Mouse (Mus musculus) right cerebral cortex, postnatal 36 days (tissue): ENCODE data around the gene Hnrnpl.
A peak's percentile ranks its signal among the peaks of the same experiment; 100 is the strongest.

Experiments used
- DNase-seq, 2 experiments: peaks; one replicate each; pipeline ENCODE4 v3.0.0; 2022; ENCODE audit warnings: low spot score in 2 of 2, mixed read lengths in 1 of 2

Hnrnpl gene

DNA sequence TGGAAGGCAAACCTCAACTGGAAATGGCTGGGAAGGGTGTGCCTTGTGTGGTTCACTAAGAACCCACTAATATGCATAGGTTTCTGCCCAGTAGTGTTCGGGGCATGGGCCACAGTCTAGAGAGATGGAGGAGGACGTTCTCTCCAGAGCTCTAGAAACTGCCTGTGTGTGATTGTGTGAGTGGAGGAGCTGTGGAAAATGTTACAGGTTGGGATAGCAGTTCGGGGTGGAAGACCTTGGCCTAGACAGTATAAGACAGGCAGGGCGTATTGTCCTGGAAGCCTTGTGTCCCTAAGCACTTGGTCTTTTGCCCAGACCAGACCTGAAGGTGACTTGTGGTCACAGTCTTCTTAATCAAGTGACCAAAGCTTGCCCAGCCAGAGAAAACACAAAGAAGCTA is 4.1 kb downstream of the Hnrnpl start:
- DNase-seq: no peak

DNA sequence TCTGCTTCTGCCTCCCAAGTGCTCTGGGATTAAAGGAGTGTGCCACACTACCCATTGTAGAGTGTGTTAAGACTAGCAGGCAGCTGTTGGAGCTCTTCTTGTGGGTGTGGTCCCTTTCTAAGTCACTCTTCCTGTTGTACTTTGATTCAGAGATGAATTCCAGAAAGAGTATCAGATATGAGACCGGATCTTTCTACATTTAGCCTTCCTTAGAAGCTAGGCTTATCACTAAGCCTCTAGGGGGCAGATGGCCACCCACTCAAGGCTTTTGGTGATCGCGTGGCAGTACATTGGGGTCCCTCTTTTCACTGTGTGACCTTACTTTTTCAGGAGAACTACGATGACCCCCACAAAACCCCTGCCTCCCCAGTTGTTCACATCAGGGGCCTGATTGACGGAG is 4.6 kb downstream of the Hnrnpl start:
- no peak for DNase-seq

DNA sequence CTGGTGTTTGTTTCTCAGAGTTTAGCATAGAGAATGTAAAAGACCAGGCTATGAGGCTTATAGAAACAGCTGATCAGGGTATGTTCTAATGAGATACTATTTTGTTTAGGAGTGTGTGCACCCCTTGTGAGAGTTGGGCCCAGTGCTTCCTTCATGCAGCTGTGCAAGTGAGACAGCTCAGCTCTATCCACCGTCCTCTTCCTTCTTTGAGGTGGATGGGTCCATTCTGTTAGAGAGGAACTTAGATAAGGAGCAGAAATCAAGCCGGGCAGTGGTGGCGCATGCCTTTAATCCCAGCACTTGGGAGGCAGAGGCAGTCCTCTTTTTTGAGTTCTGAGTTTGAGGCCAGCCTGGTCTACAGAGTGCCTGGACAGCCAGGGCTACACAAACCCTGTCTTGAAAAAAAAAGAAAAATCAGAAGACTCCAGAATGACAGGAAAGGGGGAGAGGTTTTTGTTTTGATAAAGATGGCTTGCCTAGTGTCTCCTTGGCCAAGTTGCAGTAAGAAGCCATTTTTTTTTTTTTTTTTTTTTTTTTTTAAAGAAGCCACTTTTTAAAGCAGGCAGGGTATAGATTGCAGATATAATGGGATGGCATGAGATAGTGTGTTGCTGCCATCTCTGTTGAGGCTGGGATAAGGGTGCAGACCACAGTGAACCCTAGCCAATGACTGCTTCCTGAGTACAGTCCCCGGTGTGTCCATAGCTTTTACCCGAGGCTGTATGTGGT is 6.1 kb downstream of the Hnrnpl start:
- DNase-seq: no peak

DNA sequence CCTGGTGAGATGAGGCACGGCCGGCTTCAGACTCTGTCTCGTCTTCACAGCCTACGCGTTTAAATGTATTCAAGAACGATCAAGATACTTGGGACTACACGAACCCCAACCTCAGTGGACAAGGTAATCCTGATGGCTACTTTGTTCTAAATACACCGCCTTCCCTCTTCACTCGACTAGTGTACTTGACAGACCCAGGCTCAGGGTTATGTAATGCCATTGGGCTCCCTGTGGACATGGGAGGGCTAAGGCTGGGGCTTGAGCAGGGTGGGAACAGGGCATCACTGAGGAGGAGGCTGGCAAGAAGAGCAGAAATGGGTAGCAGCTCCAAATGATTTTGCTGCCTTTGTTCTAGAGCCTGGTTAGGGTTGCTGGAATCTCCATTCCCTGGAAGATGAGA is 6.9 kb downstream of the Hnrnpl start:
- DNase-seq: no peak

DNA sequence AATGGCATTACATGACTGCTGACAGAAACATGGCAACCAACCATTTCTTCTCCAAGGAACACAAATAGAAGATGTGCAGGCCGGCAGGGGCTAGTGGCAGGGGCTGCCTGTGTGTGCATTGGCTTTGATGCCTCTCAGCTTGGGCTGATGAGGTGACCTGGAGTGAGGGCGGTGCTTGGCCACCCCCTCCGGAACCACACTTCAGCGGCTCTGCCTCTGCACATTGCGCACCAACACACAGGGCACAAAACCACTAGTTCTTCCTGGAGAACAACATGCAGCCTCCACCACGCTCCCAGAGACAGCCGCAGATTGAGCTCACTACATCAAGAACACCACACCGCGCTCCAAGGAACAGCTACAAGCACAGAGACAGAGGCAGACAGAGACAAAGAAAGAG is 7.9 kb downstream of the Hnrnpl start:
- no peak for DNase-seq

DNA sequence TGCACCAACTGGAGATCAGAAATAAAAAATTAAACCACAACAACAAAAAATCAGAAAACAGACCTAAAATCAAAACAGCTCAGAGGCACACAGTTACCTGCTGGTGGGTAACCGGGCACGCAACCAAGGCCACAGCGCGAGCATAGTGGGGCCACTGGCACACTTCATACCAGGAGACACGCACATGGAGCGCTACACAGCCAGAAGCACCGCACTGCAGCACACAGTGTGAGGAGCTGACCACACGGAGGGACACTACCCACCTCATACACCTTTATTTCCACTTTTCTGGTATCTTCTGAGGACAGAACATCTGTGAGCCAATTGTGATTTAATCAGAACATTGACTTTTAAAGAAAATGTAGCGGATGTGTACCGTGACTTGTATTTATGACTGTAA is 8.6 kb downstream of the Hnrnpl start:
- DNase-seq: no peak

DNA sequence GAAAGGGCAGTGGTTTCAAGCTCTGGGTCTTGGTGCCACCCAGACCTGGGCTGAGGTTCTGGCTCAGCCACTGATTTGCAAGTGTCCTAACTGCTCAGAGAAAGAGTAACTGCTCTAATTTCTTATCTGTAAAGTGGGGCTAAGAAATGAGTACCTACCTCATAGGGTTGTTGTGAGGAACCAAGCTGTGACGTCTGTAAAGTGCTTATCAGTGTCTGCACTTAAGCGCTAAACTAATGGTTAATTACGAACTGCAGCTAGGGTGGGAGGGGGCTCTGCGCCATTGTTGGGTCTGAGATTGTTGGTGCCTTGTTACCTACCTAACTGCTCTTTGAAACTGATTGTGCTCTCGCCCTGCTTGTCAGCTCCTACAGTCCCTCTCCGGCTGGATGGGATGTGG is 9.2 kb downstream of the Hnrnpl start:
- no peak for DNase-seq

DNA sequence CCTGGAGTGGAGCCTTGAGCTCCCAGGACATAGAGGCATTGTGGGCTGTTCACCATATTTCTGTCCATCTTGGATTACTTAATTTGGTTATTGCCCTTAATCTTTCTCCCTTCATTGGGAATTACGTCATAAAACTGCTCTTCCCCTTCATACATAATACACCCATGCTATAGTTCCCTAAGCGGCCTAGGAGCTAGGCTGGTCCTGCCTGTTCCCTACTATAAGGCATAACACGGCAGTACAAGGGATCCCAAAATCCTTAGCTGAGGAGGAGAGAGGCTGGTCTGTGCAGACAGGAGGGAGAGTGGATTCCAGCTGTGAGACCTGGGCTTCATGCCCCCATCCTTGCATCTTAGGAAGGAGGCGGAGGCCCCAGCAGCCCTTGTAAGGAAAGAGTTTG is 9.6 kb downstream of the Hnrnpl start:
- no peak for DNase-seq

DNA sequence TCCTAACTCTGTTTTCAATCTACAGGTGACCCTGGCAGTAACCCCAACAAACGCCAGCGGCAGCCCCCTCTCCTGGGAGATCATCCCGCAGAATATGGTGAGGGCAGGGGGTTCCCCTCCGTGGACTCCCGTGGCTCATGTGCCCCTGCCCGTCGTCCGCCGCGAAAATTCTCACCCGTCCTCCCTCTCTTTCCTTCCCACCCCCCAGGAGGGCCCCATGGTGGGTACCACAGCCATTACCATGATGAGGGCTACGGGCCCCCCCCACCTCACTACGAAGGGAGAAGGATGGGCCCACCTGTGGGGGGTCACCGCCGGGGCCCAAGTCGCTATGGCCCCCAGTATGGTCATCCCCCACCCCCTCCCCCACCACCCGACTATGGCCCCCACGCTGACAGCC is 10.1 kb downstream of the Hnrnpl start:
- DNase-seq: no peak

DNA sequence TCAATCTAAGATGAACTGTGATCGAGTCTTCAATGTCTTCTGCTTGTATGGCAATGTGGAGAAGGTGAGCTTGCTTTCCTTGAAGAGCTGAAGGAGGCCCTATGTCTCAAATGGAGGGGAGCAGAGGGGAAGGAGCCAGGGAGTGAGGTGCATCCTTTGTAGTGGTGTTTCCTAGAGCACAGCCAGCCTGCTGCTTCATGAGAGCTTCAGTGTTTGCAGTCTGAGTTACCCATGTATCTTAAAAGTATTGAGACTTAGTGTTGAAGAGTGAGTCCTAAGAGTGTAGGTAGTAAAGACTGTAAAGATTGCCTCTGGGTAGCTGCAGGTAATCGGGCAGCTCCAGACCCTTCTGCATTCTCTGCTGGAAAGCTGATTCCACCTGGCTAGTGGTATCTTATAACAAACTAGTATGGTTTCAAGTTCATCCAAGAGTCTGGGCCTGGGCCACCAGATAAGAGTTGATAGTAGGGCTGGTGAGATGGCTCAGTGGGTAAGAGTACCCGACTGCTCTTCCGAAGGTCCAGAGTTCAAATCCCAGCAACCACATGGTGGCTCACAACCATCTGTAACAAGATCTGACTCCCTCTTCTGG is 10.6 kb downstream of the Hnrnpl start:
- DNase-seq: no peak

DNA sequence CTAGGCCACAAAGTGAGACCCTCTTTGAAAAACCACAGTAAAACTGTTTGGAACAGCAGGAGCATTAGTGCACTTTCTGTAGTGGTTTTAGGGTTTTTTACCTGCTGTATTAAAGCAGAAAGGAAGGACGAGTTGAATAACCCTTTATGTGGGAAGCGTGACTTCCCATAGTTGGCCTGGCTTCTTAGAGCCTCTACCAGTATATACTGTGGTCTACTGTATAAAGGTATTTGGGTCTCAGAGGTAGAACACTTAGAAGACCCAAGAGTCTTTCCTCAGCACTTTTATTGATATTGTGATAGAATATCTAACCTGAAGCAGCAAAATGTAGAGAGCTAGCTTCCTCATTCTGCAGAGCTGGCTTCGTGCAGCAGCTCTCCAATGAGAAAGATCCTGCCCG is 11.2 kb downstream of the Hnrnpl start:
- no peak for DNase-seq

DNA sequence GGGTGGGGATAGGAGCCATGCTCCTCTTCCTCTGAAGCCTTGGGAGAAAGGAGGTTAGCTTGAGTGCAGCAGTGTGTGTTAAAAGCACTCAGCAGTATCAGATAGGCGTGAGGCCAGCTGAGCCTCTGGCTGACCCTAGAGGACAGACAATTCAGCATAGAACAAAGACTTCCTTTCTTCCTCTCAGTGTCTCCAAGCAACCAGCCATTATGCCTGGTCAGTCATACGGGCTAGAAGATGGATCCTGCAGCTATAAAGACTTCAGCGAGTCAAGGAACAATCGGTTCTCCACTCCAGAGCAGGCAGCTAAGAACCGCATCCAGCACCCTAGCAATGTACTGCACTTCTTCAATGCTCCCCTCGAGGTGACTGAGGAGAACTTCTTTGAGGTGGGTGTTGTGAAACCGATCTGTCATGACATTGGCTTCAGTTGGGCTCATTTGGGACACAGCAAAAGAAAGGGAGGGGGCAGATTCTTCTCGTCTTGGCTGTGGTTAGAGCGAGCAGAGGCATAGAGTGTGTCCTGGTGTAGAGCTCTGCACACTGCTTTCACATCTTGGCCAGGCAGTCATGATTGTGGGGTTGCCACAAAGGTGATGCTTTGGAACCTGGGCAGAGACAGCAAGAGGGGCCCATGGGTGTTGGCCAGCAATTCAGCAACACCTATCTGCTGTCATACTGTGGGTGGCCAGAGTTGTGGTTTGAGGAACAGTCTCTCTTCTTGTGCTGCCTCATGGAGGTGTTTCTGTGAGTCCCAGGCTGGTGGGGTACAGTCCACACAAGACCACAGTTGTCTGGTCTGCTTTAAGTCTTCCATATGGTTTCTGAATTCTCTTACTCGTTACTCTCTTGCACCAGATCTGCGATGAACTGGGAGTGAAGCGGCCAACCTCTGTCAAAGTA is 12.3 kb downstream of the Hnrnpl start:
- no peak for DNase-seq

DNA sequence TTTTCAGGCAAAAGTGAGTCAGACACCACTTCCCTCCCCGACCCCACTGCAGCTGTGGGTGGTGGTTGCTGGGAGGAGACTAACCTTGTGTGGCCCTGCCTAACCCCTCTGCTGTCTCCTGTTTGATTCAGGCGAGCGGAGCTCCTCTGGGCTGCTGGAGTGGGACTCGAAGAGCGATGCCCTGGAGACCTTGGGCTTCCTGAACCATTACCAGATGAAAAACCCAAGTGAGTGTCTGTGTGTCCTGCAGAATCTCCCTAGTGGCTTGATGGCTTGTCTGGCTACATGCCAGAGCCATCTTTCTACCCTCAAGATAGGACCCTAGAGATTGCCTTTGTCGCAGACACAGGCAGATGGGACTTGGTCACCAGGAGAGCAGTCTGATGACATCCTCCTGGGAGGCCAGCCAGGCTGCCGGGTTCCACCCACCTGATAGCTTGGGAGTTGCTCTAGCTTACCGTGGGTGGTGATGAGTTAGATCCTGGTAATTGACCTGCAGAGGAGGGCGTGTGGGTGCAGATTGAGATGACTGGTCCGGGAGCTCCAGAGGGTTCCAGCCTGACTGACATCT is 13.0 kb downstream of the Hnrnpl start:
- peak; percentile 60 to 66 for DNase-seq

DNA sequence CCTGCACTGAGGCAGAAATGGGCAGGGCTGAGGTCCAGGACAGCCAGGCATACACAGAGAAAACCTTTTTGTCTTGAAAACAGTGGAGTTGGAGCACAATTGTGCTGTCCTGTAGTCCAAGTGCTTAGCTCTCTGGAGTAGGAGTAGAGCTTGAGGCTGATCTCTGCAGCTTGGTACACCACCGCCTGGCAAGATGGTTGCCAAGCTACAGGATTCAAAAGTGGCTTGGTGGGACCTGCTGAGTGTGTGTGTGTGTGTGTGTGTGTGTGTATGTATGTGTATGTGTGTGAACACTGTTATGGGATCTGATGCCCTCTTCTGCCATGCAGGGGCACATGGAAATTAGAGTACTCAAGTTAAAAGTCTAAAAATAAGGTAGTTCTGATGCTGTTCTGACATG is 14.2 kb downstream of the Hnrnpl start:
- DNase-seq: no peak

DNA sequence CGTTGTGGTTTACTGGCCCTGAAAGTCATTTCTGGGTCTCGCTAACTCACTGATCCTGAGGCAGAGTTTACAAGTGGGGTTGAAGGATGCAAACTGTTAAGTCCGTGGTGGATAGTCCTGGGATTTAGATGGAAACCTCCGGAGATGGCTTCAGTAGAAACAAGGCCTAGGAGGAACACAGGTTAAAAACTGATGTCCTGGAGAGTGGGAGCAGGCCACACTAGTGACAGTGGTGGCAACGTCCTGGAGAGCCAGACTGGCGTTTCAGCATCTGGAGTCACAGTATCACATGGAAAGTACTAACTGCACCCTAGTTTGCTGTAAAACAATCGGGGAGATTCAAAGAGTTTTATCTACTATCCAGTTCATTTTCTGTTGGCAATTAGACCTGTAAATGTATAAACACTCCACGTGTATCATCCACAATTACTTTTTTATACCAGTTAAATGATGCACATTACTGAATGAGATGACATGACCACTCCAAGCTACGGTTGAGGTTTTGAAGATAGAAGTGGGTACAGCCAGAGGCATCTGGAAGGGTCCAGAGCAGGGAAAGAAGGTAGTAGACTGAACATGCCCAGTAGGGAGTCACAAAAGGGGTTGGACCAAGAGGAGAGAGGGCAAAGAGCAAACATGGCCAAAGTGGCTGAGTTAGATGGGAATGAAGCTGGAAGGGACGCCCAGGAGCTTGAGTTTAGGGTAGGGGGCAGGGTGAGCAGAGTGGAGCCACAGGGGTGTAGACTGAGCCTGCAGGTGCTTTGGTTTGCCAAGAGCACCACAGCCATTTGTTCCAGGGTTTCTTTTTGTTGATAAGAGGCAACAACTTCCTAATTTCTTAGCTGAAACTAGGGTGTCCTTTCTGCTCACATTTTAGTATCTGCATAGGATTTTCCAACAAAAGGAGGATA is 14.9 kb downstream of the Hnrnpl start:
- no peak for DNase-seq

DNA sequence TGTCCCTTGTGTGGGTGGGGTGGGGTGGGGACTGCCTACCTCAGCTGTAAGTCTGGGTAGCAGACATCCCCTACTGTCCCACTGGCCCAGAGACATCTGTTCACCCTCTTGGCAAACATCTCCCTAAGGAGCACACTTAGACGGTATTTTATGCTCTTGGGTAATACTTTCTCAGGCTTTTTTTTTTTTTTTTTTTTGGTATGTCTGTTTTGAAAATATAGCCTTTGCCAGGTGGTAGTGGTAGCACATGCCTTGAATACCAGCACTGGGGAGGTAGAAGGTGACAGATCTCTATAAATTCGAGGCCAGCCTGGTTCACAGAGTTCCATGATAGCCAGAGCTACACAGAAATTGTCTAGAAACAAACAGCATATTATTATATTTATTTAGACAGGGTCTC is 15.6 kb downstream of the Hnrnpl start:
- no peak for DNase-seq

DNA sequence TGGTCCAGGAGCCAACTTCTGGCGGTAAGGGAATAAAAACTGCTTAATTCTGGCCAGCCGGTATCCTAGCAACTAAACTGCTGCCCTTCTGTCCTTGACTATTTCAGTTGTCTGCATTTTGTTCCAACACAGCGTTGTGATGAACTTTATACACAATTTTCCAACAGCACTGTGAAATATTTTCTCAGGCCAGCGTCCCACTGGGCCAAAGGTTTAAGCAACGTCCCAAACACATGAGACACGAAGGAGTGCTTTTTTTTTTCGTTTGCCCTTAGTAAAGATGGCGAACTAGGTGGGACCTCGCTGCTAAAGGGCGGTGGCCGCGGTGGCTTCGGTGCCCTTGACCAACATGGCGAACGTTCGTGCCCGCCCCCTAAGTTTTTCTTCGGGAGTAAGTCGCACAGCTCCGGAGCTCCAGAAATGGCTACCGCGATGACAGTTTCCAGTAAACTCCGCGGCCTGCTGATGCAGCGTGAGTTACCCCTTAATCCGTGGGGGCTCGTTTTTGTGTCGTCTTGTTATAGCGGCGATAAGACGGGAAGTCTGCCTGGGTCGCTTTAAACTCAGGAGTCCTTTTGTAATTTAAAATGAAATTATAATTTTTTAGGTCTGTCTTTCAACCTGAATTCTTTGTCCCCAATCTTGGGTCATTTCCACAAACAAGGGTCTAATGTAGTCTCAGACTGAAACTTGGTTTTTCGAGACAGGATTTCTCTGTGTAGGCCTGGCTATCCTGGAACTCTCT is 16.8 kb downstream of the Hnrnpl start, which contains the start of gene Ech1:
Gene Ech1, plus strand, starts transcription at position 277 of the 745 bp plus-strand sequence.
- DNase-seq: peak; percentile 79 to 82

DNA sequence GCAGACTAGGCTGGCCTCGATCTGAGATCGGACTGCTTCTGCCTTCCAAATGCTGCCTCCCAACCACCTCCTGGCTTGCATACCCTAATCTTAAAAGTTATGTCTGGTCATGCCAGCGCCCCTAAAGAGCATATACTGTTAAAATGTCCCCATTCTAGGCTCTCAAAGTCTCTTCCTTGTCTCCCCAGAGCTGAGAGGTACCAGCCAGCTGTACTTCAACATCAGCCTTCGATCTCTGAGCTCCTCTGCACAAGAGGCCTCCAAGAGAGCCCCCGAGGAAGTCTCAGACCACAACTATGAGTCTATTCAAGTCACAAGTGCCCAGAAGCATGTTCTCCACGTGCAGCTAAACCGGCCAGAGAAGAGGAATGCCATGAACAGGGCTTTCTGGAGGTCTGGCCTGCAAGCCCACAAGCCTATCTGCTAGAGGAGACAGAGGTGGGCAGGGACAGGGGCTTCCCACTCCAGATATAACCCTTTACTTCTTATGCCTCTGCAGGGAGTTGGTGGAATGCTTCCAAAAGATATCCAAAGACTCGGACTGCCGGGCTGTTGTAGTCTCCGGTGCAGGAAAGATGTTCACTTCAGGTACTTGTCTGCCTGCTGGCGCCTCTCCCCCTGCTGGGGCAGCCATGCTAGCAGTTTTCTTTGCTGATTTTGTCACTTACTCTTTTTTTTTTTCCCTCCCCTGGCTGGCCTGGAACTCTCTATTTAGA is 17.5 kb downstream of the Hnrnpl start:
- DNase-seq: no peak

DNA sequence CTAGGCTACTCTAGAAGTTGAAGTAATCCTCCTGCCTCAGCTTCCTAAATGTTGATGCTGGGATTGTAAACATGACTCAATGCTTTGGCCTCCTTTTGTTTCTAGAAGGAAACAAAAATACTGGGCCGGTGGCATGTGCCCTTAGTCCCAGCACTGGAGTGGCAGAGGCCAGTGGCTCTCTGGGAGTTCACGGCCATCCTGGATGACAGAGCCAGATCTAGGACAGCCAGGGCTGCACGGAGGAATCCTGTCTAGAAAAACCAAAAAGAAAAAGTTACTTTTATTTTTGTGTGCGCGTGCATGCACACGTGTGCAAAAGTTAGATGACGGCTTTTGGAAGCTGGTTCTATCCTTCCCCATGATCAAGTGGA is 18.0 kb downstream of the Hnrnpl start:
- no peak for DNase-seq

DNA sequence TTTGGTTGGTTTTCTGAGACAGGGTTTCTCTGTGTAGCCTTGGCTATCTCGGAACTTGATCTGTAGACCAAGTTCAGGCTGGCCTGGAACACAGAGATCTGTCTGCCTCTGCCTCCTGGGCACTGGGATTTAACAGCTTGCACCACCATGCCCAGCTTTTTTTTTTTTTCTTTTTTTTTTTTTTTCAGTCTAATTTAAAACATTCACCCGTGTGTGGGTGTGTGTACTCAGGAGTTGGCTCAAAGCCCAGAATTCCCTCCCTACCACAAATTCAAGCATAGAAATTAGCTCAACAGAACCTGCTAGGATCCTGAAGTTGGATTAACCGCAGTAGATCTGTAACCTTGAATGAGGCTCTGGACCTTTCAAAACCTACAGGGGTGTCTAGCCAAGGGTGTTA is 19.0 kb downstream of the Hnrnpl start:
- peak in 1 of 2 experiments; percentile 68 for DNase-seq
